Mouse (Mus musculus) left cerebral cortex, postnatal 14 days (tissue): ENCODE measurements around the gene Ghr. TPM values are rescaled to one million over a fixed set of nuclear protein-coding genes. Genes with fewer than 3 reads are reported as not detected.

ENCODE experiments used
- DNase-seq, 2 experiments: peaks; one replicate each; pipeline ENCODE4 v3.0.0; 2021 to 2022; ENCODE audit warnings: low spot score in 2 of 2, mixed read lengths in 1 of 2
- intact Hi-C: fragments of 180-260 bp; cut with DNase I; formaldehyde crosslinking; loops from one replicate; pipeline ENCODE4 v1.15.1; 2025
- total RNA-seq, 2 experiments: library from RNA; stranded (reverse); gene quantifications; 2 replicates each; pipeline ENCODE4 v1.2.3; 2021

The Ghr gene
- total RNA-seq, 2 experiments from 2014 or later, result 12.4 to 12.7 TPM

- DNase-seq, result no peak
- intact Hi-C loops, result no loop called here
Measured at GRCm38 (mm10) chr15:3464754-3465153, 118.5 kb downstream of the Ghr start.

GRCm38 (mm10) chr15:3456543-3456942, 126.7 kb downstream of the Ghr start:
- intact Hi-C loops, result no loop called here
- DNase-seq, result no peak

- intact Hi-C loops, result no loop called here
- DNase-seq, result no peak
Measured at GRCm38 (mm10) chr15:3455572-3455971, 127.7 kb downstream of the Ghr start.

- no peak for DNase-seq
- intact Hi-C loops, result no loop called here
Measured at GRCm38 (mm10) chr15:3452080-3452752, 131.1 kb downstream of the Ghr start.

- intact Hi-C loops, result no loop called here
- DNase-seq, result no peak
Measured at GRCm38 (mm10) chr15:3449564-3449963, 133.7 kb downstream of the Ghr start.

- no peak for DNase-seq
- intact Hi-C loops, result no loop called here
Measured at GRCm38 (mm10) chr15:3445285-3445909, 137.9 kb downstream of the Ghr start.

- DNase-seq, result no peak
- intact Hi-C loops, result no loop called here
Measured at GRCm38 (mm10) chr15:3444448-3445020, 138.8 kb downstream of the Ghr start.

GRCm38 (mm10) chr15:3441506-3442286, 141.6 kb downstream of the Ghr start:
- peak in 1 of 2 experiments; percentile 20 for DNase-seq
- intact Hi-C loops, result loop anchor here (2.0 kb wide), 1 partner anchor 141 kb away; the partner anchor contains the start of gene Ghr

- intact Hi-C loops, result no loop called here
- no peak for DNase-seq
Measured at GRCm38 (mm10) chr15:3437381-3437780, 145.9 kb downstream of the Ghr start.

GRCm38 (mm10) chr15:3435637-3436036, 147.7 kb downstream of the Ghr start:
- intact Hi-C loops, result no loop called here
- no peak for DNase-seq

- DNase-seq, result no peak
- intact Hi-C loops, result no loop called here
Measured at GRCm38 (mm10) chr15:3434461-3434860, 148.8 kb downstream of the Ghr start.

GRCm38 (mm10) chr15:3433281-3433680, 150.0 kb downstream of the Ghr start:
- intact Hi-C loops, result no loop called here
- DNase-seq, result peak in 1 of 2 experiments; percentile 10

GRCm38 (mm10) chr15:3432823-3433222, 150.5 kb downstream of the Ghr start:
- intact Hi-C loops, result no loop called here
- no peak for DNase-seq

GRCm38 (mm10) chr15:3429417-3429816, 153.9 kb downstream of the Ghr start:
- intact Hi-C loops, result no loop called here
- no peak for DNase-seq

GRCm38 (mm10) chr15:3429001-3429400, 154.3 kb downstream of the Ghr start:
- intact Hi-C loops, result no loop called here
- DNase-seq, result no peak

- no peak for DNase-seq
- intact Hi-C loops, result no loop called here
Measured at GRCm38 (mm10) chr15:3426401-3426800, 156.9 kb downstream of the Ghr start.

GRCm38 (mm10) chr15:3423177-3423576, 160.1 kb downstream of the Ghr start:
- intact Hi-C loops, result no loop called here
- DNase-seq, result no peak

GRCm38 (mm10) chr15:3417699-3418098, 165.6 kb downstream of the Ghr start:
- no peak for DNase-seq
- intact Hi-C loops, result no loop called here

- DNase-seq, result no peak
- intact Hi-C loops, result no loop called here
Measured at GRCm38 (mm10) chr15:3413103-3413502, 170.2 kb downstream of the Ghr start.

- DNase-seq, result no peak
- intact Hi-C loops, result no loop called here
Measured at GRCm38 (mm10) chr15:3408478-3408877, 174.8 kb downstream of the Ghr start.
